Mouse (Mus musculus): ENCODE measurements around the gene Ccdc182.

The Ccdc182 gene

GRCm38 (mm10) chr11:88293631-88294393 is at the start of gene Ccdc182:
Ccdc182 (plus strand) TSS chr11:88294058.
- no peak for DNase-seq (ENCODE audit: low spot score)

GRCm38 (mm10) chr11:88245581-88246170 is 48.2 kb upstream of the Ccdc182 start:
- DNase-seq (ENCODE audit: low spot score): no peak

- no peak for DNase-seq (ENCODE audit: low spot score)
Observed at GRCm38 (mm10) chr11:88248636-88249035, 45.2 kb upstream of the Ccdc182 start.

- no peak for DNase-seq (ENCODE audit: low spot score)
Observed at GRCm38 (mm10) chr11:88250568-88250967, 43.3 kb upstream of the Ccdc182 start.

- no peak for DNase-seq (ENCODE audit: low spot score)
Observed at GRCm38 (mm10) chr11:88251295-88251694, 42.6 kb upstream of the Ccdc182 start.

GRCm38 (mm10) chr11:88251972-88252766 is 41.7 kb upstream of the Ccdc182 start:
- peak; percentile 70 for DNase-seq (ENCODE audit: low spot score)

- no peak for DNase-seq (ENCODE audit: low spot score)
Observed at GRCm38 (mm10) chr11:88252767-88253513, 40.9 kb upstream of the Ccdc182 start.

- DNase-seq (ENCODE audit: low spot score): no peak
Observed at GRCm38 (mm10) chr11:88253514-88254167, 40.2 kb upstream of the Ccdc182 start.

- DNase-seq (ENCODE audit: low spot score): no peak
Observed at GRCm38 (mm10) chr11:88257700-88258099, 36.2 kb upstream of the Ccdc182 start.

- DNase-seq (ENCODE audit: low spot score): no peak
Observed at GRCm38 (mm10) chr11:88258212-88258611, 35.6 kb upstream of the Ccdc182 start.

GRCm38 (mm10) chr11:88260463-88260862 is 33.4 kb upstream of the Ccdc182 start:
- DNase-seq (ENCODE audit: low spot score): no peak

- DNase-seq (ENCODE audit: low spot score): no peak
Observed at GRCm38 (mm10) chr11:88264889-88265288, 29.0 kb upstream of the Ccdc182 start.

- DNase-seq (ENCODE audit: low spot score): no peak
Observed at GRCm38 (mm10) chr11:88266311-88266710, 27.5 kb upstream of the Ccdc182 start.

- no peak for DNase-seq (ENCODE audit: low spot score)
Observed at GRCm38 (mm10) chr11:88271870-88272269, 22.0 kb upstream of the Ccdc182 start.

GRCm38 (mm10) chr11:88274111-88274879 is 19.6 kb upstream of the Ccdc182 start:
- DNase-seq (ENCODE audit: low spot score): no peak

- no peak for DNase-seq (ENCODE audit: low spot score)
Observed at GRCm38 (mm10) chr11:88274901-88275498, 18.9 kb upstream of the Ccdc182 start.

- no peak for DNase-seq (ENCODE audit: low spot score)
Observed at GRCm38 (mm10) chr11:88275949-88276348, 17.9 kb upstream of the Ccdc182 start.

GRCm38 (mm10) chr11:88276534-88277308 is 17.1 kb upstream of the Ccdc182 start:
- no peak for DNase-seq (ENCODE audit: low spot score)

- DNase-seq (ENCODE audit: low spot score): no peak
Observed at GRCm38 (mm10) chr11:88279006-88279405, 14.9 kb upstream of the Ccdc182 start.

GRCm38 (mm10) chr11:88280426-88280836 is 13.4 kb upstream of the Ccdc182 start:
- DNase-seq (ENCODE audit: low spot score): no peak
